Mouse (Mus musculus): ENCODE measurements around the gene Gfpt1. TPM values are rescaled to one million over a fixed set of nuclear protein-coding genes. Genes with fewer than 3 reads are reported as not detected.
"Not testable (repeated sequence)": the region's sequence is repeated elsewhere in the genome, so short reads cannot be mapped to it uniquely, and the experiment has no call there.

Gene Gfpt1
- polyA plus RNA-seq, 1 experiment, result 10.5 TPM

- TF ChIP-seq MYOG (IDR thresholded peaks at IDR 0.05; ENCODE audit: control insufficient read depth, extremely low read depth, insufficient read length) (no peak), USF1 (IDR thresholded peaks at IDR 0.05; ENCODE audit: low read depth) (no peak), FOSL1 (IDR thresholded peaks at IDR 0.05; ENCODE audit: insufficient read depth, low read length, poor library complexity, severe bottlenecking) (no peak), CEBPB (IDR thresholded peaks at IDR 0.05; ENCODE audit: low read depth) (no peak), MYOD1 (IDR thresholded peaks at IDR 0.05; ENCODE audit: control insufficient read depth, insufficient read length, low read depth) (no peak)
- H3K4me3 ChIP-seq (ENCODE audit: insufficient read depth, poor library complexity, severe bottlenecking), result no peak overlapping the region
- H3K27me3 ChIP-seq (ENCODE audit: control insufficient read depth, insufficient read depth, insufficient read length), result no peaks in the 10 kb centered on the region
- H3ac ChIP-seq (ENCODE audit: control insufficient read depth, insufficient read length, low read depth), result no peak overlapping the region
- no peaks in the 10 kb centered on the region for H3K79me3 ChIP-seq (ENCODE audit: low read depth)
- peaks cover 55% of the 10 kb centered on the region for H3K36me3 ChIP-seq (ENCODE audit: control insufficient read depth, insufficient read depth)
- H3K79me2 ChIP-seq (ENCODE audit: control insufficient read depth, insufficient read depth), result no peaks in the 10 kb centered on the region
These were observed 45.7 kb downstream of the Gfpt1 start for GRCm38 (mm10) chr6:87088356-87088755.

- peaks cover 43% of the 10 kb centered on the region for H3K36me3 ChIP-seq (ENCODE audit: control insufficient read depth, insufficient read depth)
- no peaks in the 10 kb centered on the region for H3K79me3 ChIP-seq (ENCODE audit: low read depth)
These were observed 48.2 kb downstream of the Gfpt1 start for GRCm38 (mm10) chr6:87090877-87091276.

GRCm38 (mm10) chr6:87092476-87092875 is 49.8 kb downstream of the Gfpt1 start:
- H3K79me2 ChIP-seq (ENCODE audit: control insufficient read depth, insufficient read depth), result no peaks in the 10 kb centered on the region
- H3K36me3 ChIP-seq (ENCODE audit: control insufficient read depth, insufficient read depth), result peaks cover 30% of the 10 kb centered on the region
- no peak overlapping the region for H3K4me3 ChIP-seq (ENCODE audit: insufficient read depth, poor library complexity, severe bottlenecking)
- H3K79me3 ChIP-seq (ENCODE audit: low read depth), result no peaks in the 10 kb centered on the region
- H3ac ChIP-seq (ENCODE audit: control insufficient read depth, insufficient read length, low read depth), result no peak overlapping the region
- no peaks in the 10 kb centered on the region for H3K27me3 ChIP-seq (ENCODE audit: control insufficient read depth, insufficient read depth, insufficient read length)
- no peak for TF ChIP-seq CEBPB (IDR thresholded peaks at IDR 0.05; ENCODE audit: low read depth)

More at GRCm38 (mm10) chr6:87090877-87091276, 48.2 kb downstream of the Gfpt1 start:
- H3K4me3 ChIP-seq (ENCODE audit: insufficient read depth, poor library complexity, severe bottlenecking), result no peak overlapping the region
- TF ChIP-seq CTCF (IDR thresholded peaks at IDR 0.05; ENCODE audit: control insufficient read depth, insufficient read depth, insufficient read length) (no peak), USF1 (IDR thresholded peaks at IDR 0.05; ENCODE audit: low read depth) (no peak), MYOD1 (IDR thresholded peaks at IDR 0.05; ENCODE audit: control insufficient read depth, insufficient read length, low read depth) (no peak), CEBPB (IDR thresholded peaks at IDR 0.05; ENCODE audit: low read depth) (no peak), FOSL1 (IDR thresholded peaks at IDR 0.05; ENCODE audit: insufficient read depth, low read length, poor library complexity, severe bottlenecking) (no peak), MAX (IDR thresholded peaks at IDR 0.05) (no peak), MYOG (IDR thresholded peaks at IDR 0.05; ENCODE audit: control insufficient read depth, extremely low read depth, insufficient read length) (no peak)
- no peaks in the 10 kb centered on the region for H3K79me2 ChIP-seq (ENCODE audit: control insufficient read depth, insufficient read depth)
- H3K27me3 ChIP-seq (ENCODE audit: control insufficient read depth, insufficient read depth, insufficient read length), result no peaks in the 10 kb centered on the region
- H3ac ChIP-seq (ENCODE audit: control insufficient read depth, insufficient read length, low read depth), result no peak overlapping the region

- not testable (repeated sequence) for H3K27me3 ChIP-seq (ENCODE audit: control insufficient read depth, insufficient read depth, insufficient read length); H3K79me3 ChIP-seq (ENCODE audit: low read depth); H3K79me2 ChIP-seq (ENCODE audit: control insufficient read depth, insufficient read depth); H3K4me3 ChIP-seq (ENCODE audit: insufficient read depth, poor library complexity, severe bottlenecking); H3ac ChIP-seq (ENCODE audit: control insufficient read depth, insufficient read length, low read depth)
- H3K36me3 ChIP-seq (ENCODE audit: control insufficient read depth, insufficient read depth), result peaks cover 18% of the 10 kb centered on the region
These were observed 51.0 kb downstream of the Gfpt1 start for GRCm38 (mm10) chr6:87093631-87094030.

DNA sequence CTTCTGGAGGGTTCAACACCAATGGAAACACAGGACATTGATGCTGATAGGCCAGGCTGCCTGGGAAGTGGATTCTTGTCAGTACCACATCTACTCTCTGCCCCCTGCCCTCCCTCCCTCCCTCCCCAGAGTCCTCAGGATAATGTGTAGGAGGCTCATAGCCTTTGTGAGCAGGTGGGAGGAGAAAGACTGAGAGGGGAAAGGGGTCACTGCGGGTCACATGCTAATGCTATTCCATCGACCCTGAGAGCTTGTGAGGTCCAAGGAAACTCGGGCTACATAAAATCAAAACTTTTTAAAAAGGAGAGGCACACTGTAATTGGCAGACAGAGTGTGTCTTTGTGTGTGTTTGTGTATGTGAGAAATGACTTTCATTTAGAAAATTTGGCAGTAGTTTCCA is 56.6 kb downstream of the Gfpt1 start:
- no peak overlapping the region for H3ac ChIP-seq (ENCODE audit: control insufficient read depth, insufficient read length, low read depth)
- no peaks in the 10 kb centered on the region for H3K36me3 ChIP-seq (ENCODE audit: control insufficient read depth, insufficient read depth)
- no peaks in the 10 kb centered on the region for H3K79me3 ChIP-seq (ENCODE audit: low read depth)
- no peaks in the 10 kb centered on the region for H3K27me3 ChIP-seq (ENCODE audit: control insufficient read depth, insufficient read depth, insufficient read length)
- H3K79me2 ChIP-seq (ENCODE audit: control insufficient read depth, insufficient read depth), result no peaks in the 10 kb centered on the region
- H3K4me3 ChIP-seq (ENCODE audit: insufficient read depth, poor library complexity, severe bottlenecking), result no peak overlapping the region
- no peak for TF ChIP-seq MYOD1 (IDR thresholded peaks at IDR 0.05; ENCODE audit: control insufficient read depth, insufficient read length, low read depth)
- no peak for TF ChIP-seq MYOG (IDR thresholded peaks at IDR 0.05; ENCODE audit: control insufficient read depth, extremely low read depth, insufficient read length)
- no peak for TF ChIP-seq USF1 (IDR thresholded peaks at IDR 0.05; ENCODE audit: low read depth)
- no peak for TF ChIP-seq MAX (IDR thresholded peaks at IDR 0.05)
- no peak for TF ChIP-seq CTCF (IDR thresholded peaks at IDR 0.05; ENCODE audit: control insufficient read depth, insufficient read depth, insufficient read length)
- TF ChIP-seq CEBPB (IDR thresholded peaks at IDR 0.05; ENCODE audit: low read depth), result no peak
- TF ChIP-seq FOSL1 (IDR thresholded peaks at IDR 0.05; ENCODE audit: insufficient read depth, low read length, poor library complexity, severe bottlenecking), result no peak

DNA sequence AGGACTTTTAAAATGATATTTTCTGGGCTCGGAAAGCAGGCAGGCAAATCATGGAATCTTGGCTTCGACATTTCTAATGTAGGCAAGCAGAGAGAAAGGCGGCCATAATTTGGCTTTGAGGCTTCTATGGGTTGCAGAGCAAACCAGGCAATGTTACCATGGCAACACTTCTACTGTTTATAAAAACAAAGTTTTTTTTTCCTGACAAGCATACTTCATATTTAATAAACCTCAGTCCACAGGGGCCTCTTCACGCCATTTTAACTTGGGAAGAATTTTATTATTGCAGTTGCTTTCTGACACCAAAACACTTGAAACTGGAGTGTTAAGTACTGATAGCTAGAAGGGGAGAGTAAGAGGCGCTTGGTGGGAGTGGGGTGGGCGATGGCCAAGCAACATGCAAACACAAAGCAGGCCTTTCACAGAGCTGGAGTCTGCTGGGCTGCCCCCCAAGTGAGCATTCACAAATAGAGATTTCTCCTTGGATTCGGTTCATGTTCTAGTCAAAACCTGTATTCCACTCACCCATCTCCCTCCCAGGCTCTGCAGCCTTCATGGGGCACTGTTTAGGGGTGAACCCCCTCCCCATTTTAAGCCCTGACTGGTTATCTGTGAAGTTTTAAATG is 57.1 kb downstream of the Gfpt1 start:
- no peak overlapping the region for H3ac ChIP-seq (ENCODE audit: control insufficient read depth, insufficient read length, low read depth)
- H3K4me3 ChIP-seq (ENCODE audit: insufficient read depth, poor library complexity, severe bottlenecking), result no peak overlapping the region
- no peaks in the 10 kb centered on the region for H3K27me3 ChIP-seq (ENCODE audit: control insufficient read depth, insufficient read depth, insufficient read length)
- TF ChIP-seq MAX (IDR thresholded peaks at IDR 0.05), result no peak
- TF ChIP-seq USF1 (IDR thresholded peaks at IDR 0.05; ENCODE audit: low read depth), result no peak
- no peak for TF ChIP-seq MYOG (IDR thresholded peaks at IDR 0.05; ENCODE audit: control insufficient read depth, extremely low read depth, insufficient read length)
- no peak for TF ChIP-seq CEBPB (IDR thresholded peaks at IDR 0.05; ENCODE audit: low read depth)
- no peak for TF ChIP-seq CTCF (IDR thresholded peaks at IDR 0.05; ENCODE audit: control insufficient read depth, insufficient read depth, insufficient read length)
- TF ChIP-seq FOSL1 (IDR thresholded peaks at IDR 0.05; ENCODE audit: insufficient read depth, low read length, poor library complexity, severe bottlenecking), result no peak
- TF ChIP-seq MYOD1 (IDR thresholded peaks at IDR 0.05; ENCODE audit: control insufficient read depth, insufficient read length, low read depth), result no peak
- H3K79me3 ChIP-seq (ENCODE audit: low read depth), result no peaks in the 10 kb centered on the region
- no peaks in the 10 kb centered on the region for H3K36me3 ChIP-seq (ENCODE audit: control insufficient read depth, insufficient read depth)
- H3K79me2 ChIP-seq (ENCODE audit: control insufficient read depth, insufficient read depth), result no peaks in the 10 kb centered on the region

All from C2C12 (cell line).